Mouse (Mus musculus): ENCODE data around the gene Klf13. TPM values are rescaled to one million over a fixed set of nuclear protein-coding genes. Genes with fewer than 3 reads are reported as not detected.

Gene Klf13
- total RNA-seq, 2 experiments from 2014 or later: 70.9 to 77.5 TPM

Other genes starting within 250 kb of the Klf13 start
- gene E030018B13Rik, start 22.1 kb downstream of the Klf13 start, total RNA-seq (2021): not detected
- not detected for gene Trpm1, start 214.9 kb upstream of the Klf13 start, total RNA-seq (2021)

All from adrenal gland, postnatal 4 days (tissue).